Mouse (Mus musculus) E14TG2a.4 (cell line): ENCODE measurements at regions not wholly inside any gene's neighbourhood (a gene's known extent, or its start where the extent isn't known, plus 50 kb on each side); places are given as distances from the start of the nearest gene placed in this dataset.

ENCODE experiments used
- H3K27me3 ChIP-seq: 2 replicates; pipeline ENCODE4 v1.6.1; 2014; ENCODE audit warnings: low read length, control low read depth; ENCODE audit not compliant: insufficient read depth
- H3K36me3 ChIP-seq: 2 replicates; pipeline ENCODE4 v1.6.1; 2014; ENCODE audit warnings: low read length, control low read depth; ENCODE audit not compliant: insufficient read depth
- H3K4me1 ChIP-seq: replicated peaks from 2 replicates; pipeline ENCODE4 v1.6.1; 2014; ENCODE audit warnings: low read depth, low read length, control low read depth
- H3K4me3 ChIP-seq: replicated peaks from 2 replicates; pipeline ENCODE4 v1.5.1; 2014; ENCODE audit warnings: mild to moderate bottlenecking, low read length
- H3K9me3 ChIP-seq: 2 replicates; pipeline ENCODE4 v1.6.1; 2014; ENCODE audit warnings: low read length, control low read depth
- CTCF ChIP-seq: conservative IDR thresholded peaks from 2 replicates; pipeline ENCODE4 v1.5.1; 2014; ENCODE audit warnings: low read length
- NANOG ChIP-seq: IDR thresholded peaks from 2 replicates; pipeline ENCODE4 v1.6.1; 2014; ENCODE audit warnings: borderline replicate concordance, low read length, mixed read lengths
- POU5F1 ChIP-seq: IDR thresholded peaks from 2 replicates; pipeline ENCODE4 v1.6.1; 2014; ENCODE audit warnings: low read length, borderline replicate concordance

DNA sequence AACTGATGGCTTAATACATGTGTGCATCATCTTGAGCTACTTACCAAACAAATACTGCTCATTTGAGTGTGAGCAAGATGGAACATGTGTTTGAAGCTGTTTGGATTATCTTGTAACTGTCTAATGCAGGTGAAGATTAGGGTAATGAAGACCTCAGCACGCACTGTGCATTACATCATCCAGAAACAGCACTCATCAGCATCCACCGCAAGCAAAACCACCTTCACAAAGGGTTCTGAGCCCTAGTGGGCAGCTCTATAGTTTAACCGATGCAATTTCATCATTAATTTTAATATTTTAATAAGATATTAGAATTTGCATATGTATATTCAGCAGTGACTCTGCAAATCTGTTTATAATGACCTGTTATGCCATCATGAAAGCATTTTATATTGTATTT is 664.1 kb downstream of the Lrriq3 start:
- H3K36me3 ChIP-seq = no peaks in the 10 kb centered on the region
- H3K4me1 ChIP-seq = no peaks in the 10 kb centered on the region
- TF ChIP-seq CTCF (no peak), NANOG (no peak), POU5F1 (no peak)
- peaks cover 15% of the 10 kb centered on the region for H3K9me3 ChIP-seq
- no peaks in the 10 kb centered on the region for H3K27me3 ChIP-seq
- H3K4me3 ChIP-seq = no peak overlapping the region

DNA sequence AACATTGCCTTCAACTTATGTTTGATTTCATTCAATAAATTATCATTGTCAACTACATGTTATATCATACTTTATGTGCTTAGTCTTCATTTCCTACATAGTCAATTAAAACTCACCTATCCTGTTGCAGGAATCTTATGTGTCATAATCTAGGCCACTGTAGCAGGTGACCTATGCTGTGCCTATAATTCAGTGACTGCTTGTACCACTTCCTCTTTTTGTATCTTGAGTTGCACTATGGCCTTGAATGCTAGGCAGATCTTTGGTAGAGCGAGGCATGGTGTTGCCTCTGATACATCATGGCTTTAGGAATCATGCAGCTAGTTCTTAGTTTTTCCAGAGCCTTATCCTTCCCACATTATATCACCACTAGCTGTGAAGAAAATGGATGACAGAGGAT is 682.8 kb downstream of the Lrriq3 start:
- Histone ChIP-seq H3K4me3 (no peak overlapping the region), H3K36me3 (no peaks in the 10 kb centered on the region), H3K4me1 (no peaks in the 10 kb centered on the region), H3K9me3 (peaks cover 10% of the 10 kb centered on the region; the same call in 1 of the 2 replicates), H3K27me3 (no peaks in the 10 kb centered on the region)
- no peak for TF ChIP-seq NANOG
- no peak for TF ChIP-seq POU5F1
- TF ChIP-seq CTCF = no peak

DNA sequence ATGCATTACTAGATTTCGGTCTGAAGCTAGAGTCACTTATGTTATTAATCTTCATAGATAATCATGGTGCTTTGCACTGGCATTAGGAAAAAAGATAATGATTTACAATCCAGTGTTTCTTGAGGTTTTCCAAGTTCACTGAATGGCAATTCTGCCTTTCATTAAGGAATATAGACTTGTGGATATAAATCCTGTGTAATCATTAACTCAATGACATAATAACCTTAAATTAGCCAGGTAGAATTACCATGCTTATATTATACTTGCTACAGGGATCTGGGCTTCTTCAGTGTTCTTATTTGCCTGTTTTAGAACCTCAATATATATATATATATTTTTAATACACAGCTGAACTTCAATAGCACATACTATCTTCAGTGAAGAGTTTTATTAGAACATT is 683.8 kb downstream of the Lrriq3 start:
- Histone ChIP-seq H3K4me1 (no peaks in the 10 kb centered on the region), H3K36me3 (no peaks in the 10 kb centered on the region), H3K27me3 (no peaks in the 10 kb centered on the region), H3K9me3 (peaks cover 10% of the 10 kb centered on the region; the same call in 1 of the 2 replicates), H3K4me3 (no peak overlapping the region)
- TF ChIP-seq POU5F1 (no peak), NANOG (no peak), CTCF (no peak)

DNA sequence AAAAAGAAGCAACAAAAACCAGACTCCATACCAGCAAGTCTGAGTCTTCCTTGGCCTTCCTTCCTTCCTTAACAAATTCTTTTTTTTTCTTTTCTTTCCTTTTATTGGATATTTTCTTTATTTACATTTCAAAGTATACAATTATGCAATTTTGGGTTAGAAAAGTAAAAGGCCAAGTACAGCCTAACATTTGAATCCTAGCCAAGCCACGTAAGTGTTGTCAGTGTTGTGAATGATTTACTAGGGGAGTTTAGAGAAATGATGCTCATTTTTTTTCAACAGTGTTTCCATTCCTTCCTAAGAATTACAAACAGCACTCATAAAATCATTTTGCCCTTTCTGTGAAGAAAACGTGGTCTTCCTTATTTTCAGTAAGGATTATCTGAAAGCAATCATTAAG is 722.5 kb downstream of the Lrriq3 start:
- no peaks in the 10 kb centered on the region for H3K4me1 ChIP-seq
- H3K4me3 ChIP-seq = no peak overlapping the region
- H3K36me3 ChIP-seq = no peaks in the 10 kb centered on the region
- H3K9me3 ChIP-seq = no peaks in the 10 kb centered on the region
- TF ChIP-seq NANOG = no peak
- TF ChIP-seq POU5F1 = no peak
- TF ChIP-seq CTCF = no peak
- H3K27me3 ChIP-seq = no peaks in the 10 kb centered on the region

DNA sequence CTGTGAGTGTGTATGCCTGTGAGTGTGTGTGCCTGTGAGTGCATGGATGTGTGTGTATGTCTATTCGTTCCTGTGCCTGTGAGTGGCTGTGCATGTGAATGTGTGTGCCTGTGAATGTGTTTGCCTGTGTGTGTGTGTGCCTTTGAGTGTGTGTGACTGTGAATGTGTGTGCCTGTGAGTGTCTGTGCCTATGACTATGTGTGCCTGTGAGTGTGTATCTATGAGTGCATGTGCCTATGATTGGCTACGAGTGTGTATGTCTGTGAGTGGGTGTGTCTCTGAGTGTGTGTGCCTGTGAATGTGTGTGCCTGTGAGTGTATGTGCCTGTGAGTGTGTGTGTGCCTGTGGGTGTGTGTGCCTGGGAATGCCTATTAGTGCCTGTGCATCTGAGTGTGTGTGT is 731.6 kb downstream of the Lrriq3 start:
- no peaks in the 10 kb centered on the region for H3K4me1 ChIP-seq
- no peaks in the 10 kb centered on the region for H3K9me3 ChIP-seq
- H3K27me3 ChIP-seq = no peaks in the 10 kb centered on the region
- no peaks in the 10 kb centered on the region for H3K36me3 ChIP-seq
- TF ChIP-seq CTCF (no peak), POU5F1 (no peak), NANOG (no peak)
- no peak overlapping the region for H3K4me3 ChIP-seq

DNA sequence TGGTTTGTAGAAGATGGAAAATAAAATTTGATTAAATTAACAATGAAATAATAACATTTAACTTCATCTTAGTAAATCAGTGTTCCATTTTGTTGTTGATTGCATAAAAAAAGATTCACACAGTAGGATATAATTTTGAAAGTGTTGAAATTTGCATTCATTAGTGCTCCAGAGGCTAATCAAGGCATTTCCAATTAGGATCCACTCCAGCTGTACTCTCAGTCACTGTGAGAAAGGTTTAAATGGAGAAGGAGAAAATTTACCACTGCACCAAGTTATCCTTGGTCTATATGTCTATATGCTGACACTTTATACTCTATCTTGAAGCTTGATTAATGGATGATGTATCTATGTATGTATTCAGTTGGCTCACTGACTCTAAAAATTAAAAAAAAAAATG is 695.3 kb upstream of the Negr1 start:
- Histone ChIP-seq H3K9me3 (no peaks in the 10 kb centered on the region), H3K36me3 (no peaks in the 10 kb centered on the region), H3K4me1 (no peaks in the 10 kb centered on the region), H3K27me3 (no peaks in the 10 kb centered on the region), H3K4me3 (no peak overlapping the region)
- TF ChIP-seq POU5F1 (no peak), CTCF (no peak), NANOG (no peak)

DNA sequence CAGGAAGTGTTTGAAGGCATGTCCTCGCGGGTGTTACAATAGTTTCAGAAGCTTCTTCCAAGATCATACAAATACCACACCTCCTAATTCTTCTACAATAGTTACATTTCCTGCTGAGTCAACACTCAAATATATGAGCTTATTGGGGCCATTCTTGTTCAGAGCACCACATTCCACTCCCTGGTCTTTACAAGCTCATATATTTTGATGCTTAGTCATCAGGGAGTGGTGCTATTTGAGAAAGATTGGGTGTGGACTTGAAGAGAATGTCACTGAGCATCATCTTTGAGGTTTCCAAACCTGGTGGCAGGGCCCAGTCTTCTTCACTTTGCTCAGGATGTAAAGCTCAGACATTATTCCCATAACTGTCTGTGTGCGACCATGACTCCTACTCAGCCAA is 685.9 kb upstream of the Negr1 start:
- H3K36me3 ChIP-seq = no peaks in the 10 kb centered on the region
- H3K9me3 ChIP-seq = no peaks in the 10 kb centered on the region
- no peak for TF ChIP-seq POU5F1
- TF ChIP-seq NANOG = no peak
- TF ChIP-seq CTCF = no peak
- H3K4me1 ChIP-seq = no peaks in the 10 kb centered on the region
- H3K27me3 ChIP-seq = no peaks in the 10 kb centered on the region
- H3K4me3 ChIP-seq = no peak overlapping the region

DNA sequence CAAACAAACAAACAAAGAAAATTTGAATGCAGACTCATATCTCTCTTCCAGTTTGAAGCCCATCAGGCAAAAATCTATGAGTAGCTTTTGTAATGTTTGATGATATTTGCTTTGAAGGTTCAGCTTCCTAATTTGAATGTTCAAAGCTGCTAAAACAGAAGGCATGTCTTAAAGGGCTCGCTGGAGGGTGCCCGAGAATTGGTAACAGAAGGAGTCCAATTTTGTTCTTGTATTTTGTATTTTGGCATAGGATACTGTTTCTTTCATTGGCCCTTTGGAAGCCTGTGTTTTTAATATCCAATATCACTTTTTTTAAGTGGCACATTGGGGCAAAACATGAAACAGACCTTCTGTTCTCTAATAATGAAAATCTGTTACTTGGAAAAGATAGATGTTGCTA is 683.2 kb upstream of the Negr1 start:
- H3K9me3 ChIP-seq = no peaks in the 10 kb centered on the region
- H3K4me3 ChIP-seq = no peak overlapping the region
- H3K4me1 ChIP-seq = no peaks in the 10 kb centered on the region
- no peaks in the 10 kb centered on the region for H3K36me3 ChIP-seq
- no peaks in the 10 kb centered on the region for H3K27me3 ChIP-seq
- no peak for TF ChIP-seq POU5F1
- no peak for TF ChIP-seq NANOG
- TF ChIP-seq CTCF = no peak

DNA sequence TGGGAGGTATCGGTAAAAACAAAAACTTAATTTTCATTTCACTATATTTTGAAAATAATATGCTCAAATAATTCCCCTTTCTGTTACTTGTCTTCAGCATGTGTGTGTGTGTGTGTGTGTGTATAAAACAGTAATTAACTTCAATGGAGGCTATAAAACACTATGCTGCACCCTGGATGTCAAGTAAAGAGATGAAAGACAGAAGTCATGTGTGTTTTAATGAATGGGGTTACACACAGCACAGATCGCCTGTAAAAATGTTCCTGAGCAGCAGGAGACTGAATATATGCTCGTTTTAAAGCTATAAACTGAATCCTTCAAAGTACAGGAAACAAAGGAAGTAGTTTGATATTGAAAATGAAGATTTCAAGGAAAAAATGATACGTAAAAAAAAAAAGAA is 680.9 kb upstream of the Negr1 start:
- TF ChIP-seq NANOG = no peak
- no peak for TF ChIP-seq POU5F1
- H3K36me3 ChIP-seq = no peaks in the 10 kb centered on the region
- H3K4me3 ChIP-seq = no peak overlapping the region
- no peaks in the 10 kb centered on the region for H3K27me3 ChIP-seq
- H3K9me3 ChIP-seq = no peaks in the 10 kb centered on the region
- no peaks in the 10 kb centered on the region for H3K4me1 ChIP-seq

DNA sequence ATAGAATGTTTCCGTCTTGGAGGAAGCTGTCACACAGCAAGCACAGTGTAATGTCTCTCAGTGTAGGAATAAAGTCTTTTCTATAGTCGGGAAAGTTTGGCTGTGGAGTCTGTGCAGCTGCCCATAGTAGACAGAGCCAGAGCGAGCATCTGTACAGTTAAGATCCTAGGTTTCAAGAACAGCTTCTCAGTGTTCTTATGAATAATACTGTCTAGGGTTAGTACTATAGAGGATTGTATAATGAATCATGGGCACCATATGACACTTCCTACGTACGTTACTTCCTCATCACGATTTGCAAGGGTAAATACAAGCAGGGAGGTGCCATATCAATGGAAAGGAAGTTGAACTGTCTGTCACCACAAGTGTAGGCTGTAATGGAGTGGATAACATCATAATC is 645.6 kb upstream of the Negr1 start:
- Histone ChIP-seq H3K27me3 (no peaks in the 10 kb centered on the region), H3K9me3 (no peaks in the 10 kb centered on the region), H3K4me3 (no peak overlapping the region), H3K4me1 (no peaks in the 10 kb centered on the region), H3K36me3 (no peaks in the 10 kb centered on the region)
- TF ChIP-seq NANOG (no peak), POU5F1 (no peak), CTCF (no peak)
